Mouse (Mus musculus) myocyte (in vitro differentiated cells): Measurements from ENCODE around the gene Tmem255b. TPM values are rescaled to one million over a fixed set of nuclear protein-coding genes. Genes with fewer than 3 reads are reported as not detected.

Experiments used
- H3K27me3 ChIP-seq: one replicate; pipeline ENCODE4 v1.6.1; 2011; ENCODE audit not compliant: control insufficient read depth, insufficient read depth, insufficient read length
- H3K36me3 ChIP-seq: one replicate; pipeline ENCODE4 v1.6.1; 2011; ENCODE audit not compliant: control insufficient read depth, insufficient read depth
- H3K4me2 ChIP-seq: one replicate; pipeline ENCODE4 v1.6.1; 2011; ENCODE audit warnings: low read depth, control low read depth
- H3K4me3 ChIP-seq: one replicate; pipeline ENCODE4 v1.5.1; 2011; ENCODE audit warnings: mild to moderate bottlenecking, control low read depth, moderate library complexity
- H3K79me2 ChIP-seq: one replicate; pipeline ENCODE4 v1.6.1; 2011; ENCODE audit not compliant: control insufficient read depth, insufficient read depth
- H3ac ChIP-seq: one replicate; pipeline ENCODE4 v1.6.1; 2011; ENCODE audit not compliant: control insufficient read depth, insufficient read length
- CEBPB ChIP-seq: IDR thresholded peaks from 2 replicates; pipeline ENCODE4 v1.6.1; 2011; ENCODE audit warnings: mild to moderate bottlenecking, moderate library complexity; ENCODE audit not compliant: poor library complexity, insufficient read depth, severe bottlenecking
- E2F4 ChIP-seq: IDR thresholded peaks from one replicate; pipeline ENCODE4 v1.6.1; 2011; ENCODE audit warnings: mild to moderate bottlenecking, control low read depth, moderate library complexity; ENCODE audit not compliant: insufficient read depth
- MAX ChIP-seq: IDR thresholded peaks from one replicate; pipeline ENCODE4 v1.6.1; 2011; ENCODE audit warnings: low read depth, mild to moderate bottlenecking, control low read depth
- MYOD1 ChIP-seq, 3 experiments: IDR thresholded peaks; one replicate each; pipeline ENCODE4 v1.6.1; 2011; ENCODE audit warnings: control low read depth in 2 of 3, low read depth in 2 of 3, mild to moderate bottlenecking in 2 of 3, moderate library complexity in 1 of 3; ENCODE audit not compliant: insufficient read length in 2 of 3, control insufficient read depth in 1 of 3
- MYOG ChIP-seq, 3 experiments: IDR thresholded peaks; one replicate each; pipeline ENCODE4 v1.6.1; 2011; ENCODE audit warnings: control low read depth in 2 of 3, low read depth in 2 of 3, mild to moderate bottlenecking in 2 of 3; ENCODE audit not compliant: insufficient read length in 2 of 3, control insufficient read depth in 1 of 3, insufficient read depth in 1 of 3
- POLR2A ChIP-seq: IDR thresholded peaks from one replicate; pipeline ENCODE4 v1.6.1; 2011; ENCODE audit warnings: low read depth, mild to moderate bottlenecking, control low read depth, moderate library complexity; ENCODE audit not compliant: insufficient read length
- POLR2AphosphoS2 ChIP-seq: IDR thresholded peaks from one replicate; pipeline ENCODE4 v1.6.1; 2011; ENCODE audit warnings: low read depth, control low read depth; ENCODE audit not compliant: insufficient read length
- REST ChIP-seq: IDR thresholded peaks from one replicate; pipeline ENCODE4 v1.6.1; 2011; ENCODE audit warnings: mild to moderate bottlenecking, control low read depth, moderate library complexity; ENCODE audit not compliant: insufficient read depth, insufficient read length
- SRF ChIP-seq: IDR thresholded peaks from one replicate; pipeline ENCODE4 v1.6.1; 2011; ENCODE audit warnings: low read depth; ENCODE audit not compliant: control insufficient read depth, insufficient read length
- TCF12 ChIP-seq: IDR thresholded peaks from one replicate; pipeline ENCODE4 v1.6.1; 2011; ENCODE audit warnings: mild to moderate bottlenecking, control low read depth; ENCODE audit not compliant: poor library complexity, insufficient read depth, severe bottlenecking
- TCF3 ChIP-seq: IDR thresholded peaks from one replicate; pipeline ENCODE4 v1.6.1; 2011; ENCODE audit warnings: low read depth, control low read depth; ENCODE audit not compliant: insufficient read length
- USF1 ChIP-seq: IDR thresholded peaks from one replicate; pipeline ENCODE4 v1.6.1; 2011; ENCODE audit warnings: low read depth, mild to moderate bottlenecking, control low read depth, moderate library complexity
- polyA plus RNA-seq: library from polyadenylated mRNA; unstranded; fragments of >200 nt; fragmentation: generic; extraction: Trizol; gene quantifications from one replicate; pipeline ENCODE4 v1.2.1, GENCODE M21; 2012; ENCODE audit warnings: missing spikeins

The Tmem255b gene
- polyA plus RNA-seq, 1 experiment, result not detected

- Histone ChIP-seq H3K4me3 (no peak overlapping the region), H3K4me2 (no peak overlapping the region), H3K79me2 (no peaks in the 10 kb centered on the region), H3K27me3 (peaks cover 38% of the 10 kb centered on the region), H3K36me3 (no peaks in the 10 kb centered on the region), H3ac (no peak overlapping the region)
- TF ChIP-seq MYOD1 (IDR thresholded peaks at IDR 0.05; ENCODE audit: control insufficient read depth in 1 of 3, insufficient read length in 2 of 3, low read depth in 2 of 3), result no peak
- no peak for TF ChIP-seq TCF12
- TF ChIP-seq SRF, result no peak
- no peak for TF ChIP-seq REST
- TF ChIP-seq POLR2A, result no peak
- no peak for TF ChIP-seq USF1
- no peak for TF ChIP-seq TCF3
Measured at GRCm38 (mm10) chr8:13427351-13427750, 7.6 kb upstream of the Tmem255b start.

- Histone ChIP-seq H3K79me2 (no peaks in the 10 kb centered on the region), H3K4me3 (no peak overlapping the region), H3K27me3 (peaks cover 45% of the 10 kb centered on the region), H3K36me3 (no peaks in the 10 kb centered on the region), H3ac (no peak overlapping the region), H3K4me2 (no peak overlapping the region)
- TF ChIP-seq MYOG (IDR thresholded peaks at IDR 0.05; ENCODE audit: control insufficient read depth in 1 of 3, insufficient read depth in 1 of 3, insufficient read length in 2 of 3, low read depth in 2 of 3) (no peak), CEBPB (no peak), POLR2A (no peak), USF1 (no peak), E2F4 (no peak), MAX (no peak), POLR2AphosphoS2 (no peak), TCF12 (no peak), TCF3 (no peak), MYOD1 (IDR thresholded peaks at IDR 0.05; ENCODE audit: control insufficient read depth in 1 of 3, insufficient read length in 2 of 3, low read depth in 2 of 3) (no peak), REST (no peak), SRF (no peak)
Measured at GRCm38 (mm10) chr8:13428156-13428555, 6.8 kb upstream of the Tmem255b start.

- H3K27me3 ChIP-seq, result peaks cover 64% of the 10 kb centered on the region
- H3K36me3 ChIP-seq, result no peaks in the 10 kb centered on the region
- H3ac ChIP-seq, result no peak overlapping the region
- H3K4me2 ChIP-seq, result no peak overlapping the region
- H3K79me2 ChIP-seq, result no peaks in the 10 kb centered on the region
- TF ChIP-seq MYOG (IDR thresholded peaks at IDR 0.05; ENCODE audit: control insufficient read depth in 1 of 3, insufficient read depth in 1 of 3, insufficient read length in 2 of 3, low read depth in 2 of 3), result no peak
- TF ChIP-seq REST, result no peak
- no peak for TF ChIP-seq CEBPB
- no peak for TF ChIP-seq TCF3
- TF ChIP-seq POLR2AphosphoS2, result no peak
- no peak for TF ChIP-seq MYOD1 (IDR thresholded peaks at IDR 0.05; ENCODE audit: control insufficient read depth in 1 of 3, insufficient read length in 2 of 3, low read depth in 2 of 3)
- H3K4me3 ChIP-seq, result no peak overlapping the region
Measured at GRCm38 (mm10) chr8:13430412-13430811, 4.6 kb upstream of the Tmem255b start.

GRCm38 (mm10) chr8:13430866-13431265, 4.1 kb upstream of the Tmem255b start:
- H3K36me3 ChIP-seq, result no peaks in the 10 kb centered on the region
- H3ac ChIP-seq, result no peak overlapping the region
- H3K4me3 ChIP-seq, result no peak overlapping the region
- H3K4me2 ChIP-seq, result no peak overlapping the region
- TF ChIP-seq TCF12, result no peak
- TF ChIP-seq TCF3, result no peak
- TF ChIP-seq MAX, result no peak
- TF ChIP-seq POLR2AphosphoS2, result no peak
- no peak for TF ChIP-seq E2F4
- no peak for TF ChIP-seq MYOD1 (IDR thresholded peaks at IDR 0.05; ENCODE audit: control insufficient read depth in 1 of 3, insufficient read length in 2 of 3, low read depth in 2 of 3)
- TF ChIP-seq REST, result no peak
- no peak for TF ChIP-seq CEBPB
- no peak for TF ChIP-seq USF1
- no peak for TF ChIP-seq MYOG (IDR thresholded peaks at IDR 0.05; ENCODE audit: control insufficient read depth in 1 of 3, insufficient read depth in 1 of 3, insufficient read length in 2 of 3, low read depth in 2 of 3)
- TF ChIP-seq POLR2A, result no peak
- no peak for TF ChIP-seq SRF
- peaks cover 68% of the 10 kb centered on the region for H3K27me3 ChIP-seq
- no peaks in the 10 kb centered on the region for H3K79me2 ChIP-seq

- Histone ChIP-seq H3K4me2 (no peak overlapping the region), H3K4me3 (no peak overlapping the region), H3ac (no peak overlapping the region), H3K36me3 (no peaks in the 10 kb centered on the region), H3K27me3 (peaks cover 63% of the 10 kb centered on the region), H3K79me2 (no peaks in the 10 kb centered on the region)
- TF ChIP-seq MYOD1 (IDR thresholded peaks at IDR 0.05; ENCODE audit: control insufficient read depth in 1 of 3, insufficient read length in 2 of 3, low read depth in 2 of 3), result no peak
- TF ChIP-seq TCF3, result no peak
Measured at GRCm38 (mm10) chr8:13433130-13433529, 1.9 kb upstream of the Tmem255b start.
